In the genomic region with DNA sequence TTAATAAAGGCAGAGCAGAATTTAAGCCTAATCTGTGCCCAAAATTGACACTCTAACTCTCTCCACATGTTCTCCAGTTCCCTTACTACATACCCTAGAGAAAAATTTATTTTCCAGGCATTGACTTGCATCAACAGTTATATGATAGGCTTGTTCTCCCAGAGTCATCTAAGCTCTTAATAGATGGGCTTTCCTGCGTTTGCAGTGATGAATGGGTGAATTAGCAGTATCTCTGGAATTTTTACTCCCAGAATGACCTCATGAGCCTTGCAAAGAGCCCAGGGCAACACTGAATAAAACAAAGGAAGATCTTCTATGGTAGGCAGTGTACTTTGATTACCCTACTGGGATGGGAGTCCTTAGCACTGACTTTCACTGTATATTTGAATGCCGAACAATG, we compare ENCODE assay signal across 23 mouse cellular contexts. TPM values are rescaled to one million over a fixed set of nuclear protein-coding genes. Genes with fewer than 3 reads are reported as not detected.
DNase-seq lines count a peak whose midpoint lies in the region; ATAC-seq and TF ChIP-seq lines count a peak whose summit lies in the region.
"Had no signal": no experiment of that assay in that cellular context is flagged by ENCODE, and none has a peak within 500 bp of the region (broad histone marks: within the 10 kb centered on the region; RNA-seq: fewer than 3 reads in every experiment).

No protein-coding gene starts in this region.

- peak; percentile 57 for DNase-seq in embryonic facial prominence, embryonic 11.5 days (ENCODE audit: low spot score)
- DNase-seq in embryonic facial prominence, embryonic 10.5 days (ENCODE audit: low spot score) = no peak
- peak; percentile 26 for DNase-seq in Muller cell, postnatal 12 days (ENCODE audit: inconsistent ontology term)
- peak; percentile 58 for DNase-seq in Patski (ENCODE audit: low read depth, low spot score)
- DNase-seq in embryo, embryonic 11 days = peak; percentile 37
- DNase-seq in thymus, postnatal 10 days (ENCODE audit: low spot score in 2 of 2) = no peak
- DNase-seq in adrenal gland, adult 18-20 months (ENCODE audit: low spot score in 2 of 2) = no peak
- DNase-seq: adrenal gland, adult 8-10 months; adrenal gland, postnatal 14 days; adrenal gland, postnatal 36 days; cerebellum, adult 11-12 months; cerebellum, adult 2 months; cerebellum, adult 9-10 months; cerebellum, postnatal 10 days; cerebellum, postnatal 25 days; forebrain, postnatal 0 days had no signal

- H3K27ac ChIP-seq in embryonic facial prominence, embryonic 11.5 days (replicated peaks; ENCODE audit: low read depth, low read length) = no peak overlapping the region
- no peak overlapping the region for H3K27ac ChIP-seq in embryonic facial prominence, embryonic 10.5 days (replicated peaks)
- H3K27ac ChIP-seq: embryonic facial prominence, embryonic 12.5 days; forebrain, embryonic 13.5 days; forebrain, embryonic 15.5 days had no signal

- CTCF ChIA-PET in Patski (lab: Charles Lee) = interaction anchor here (1.2 to 3.5 kb wide), 4 partner anchors 20 to 153 kb away, joined by 4 to 15 read pairs (median 10); no protein-coding TSS in a partner anchor

- no peak overlapping the region for H3K4me2 ChIP-seq in embryonic facial prominence, embryonic 11.5 days (ENCODE audit: low read depth, low read length)
- H3K4me2 ChIP-seq: embryonic facial prominence, embryonic 12.5 days; forebrain, embryonic 13.5 days; forebrain, embryonic 15.5 days had no signal

- no peak overlapping the region for H3K4me3 ChIP-seq in embryonic facial prominence, embryonic 11.5 days (ENCODE audit: low read depth, low read length)
- no peak overlapping the region for H3K4me3 ChIP-seq in embryonic facial prominence, embryonic 10.5 days
- H3K4me3 ChIP-seq: embryonic facial prominence, embryonic 12.5 days; forebrain, embryonic 13.5 days; forebrain, embryonic 15.5 days had no signal

- no peak for TF ChIP-seq CTCF in Patski (IDR thresholded peaks at IDR 0.05)

- H3K9ac ChIP-seq in embryonic facial prominence, embryonic 11.5 days (replicated peaks; ENCODE audit: low read length) = no peak overlapping the region
- H3K9ac ChIP-seq: embryonic facial prominence, embryonic 12.5 days; forebrain, embryonic 13.5 days; forebrain, embryonic 15.5 days; forebrain, postnatal 0 days had no signal

- H3K36me3 ChIP-seq in embryonic facial prominence, embryonic 11.5 days (replicated peaks; ENCODE audit: control insufficient read depth, insufficient read depth, low read depth, low read length) = no peaks in the 10 kb centered on the region
- H3K36me3 ChIP-seq in embryonic facial prominence, embryonic 10.5 days (replicated peaks) = no peaks in the 10 kb centered on the region
- H3K36me3 ChIP-seq: embryonic facial prominence, embryonic 12.5 days; forebrain, embryonic 15.5 days had no signal

- no peak for ATAC-seq in embryonic facial prominence, embryonic 11.5 days (replicated peaks; ENCODE audit: insufficient number of reproducible peaks, low FRiP score, low TSS enrichment, low read depth)
- peak; percentile 90 for ATAC-seq in Patski
- ATAC-seq in granulocyte monocyte progenitor cell, adult 5-6 weeks (replicated peaks; ENCODE audit: poor library complexity, severe bottlenecking) = no peak
- ATAC-seq: forebrain, embryonic 13.5 days; forebrain, embryonic 15.5 days; forebrain, postnatal 0 days had no signal

- POLR2A ChIA-PET in Patski (lab: Charles Lee) = interaction anchor here (0.6 to 1.0 kb wide), 4 partner anchors 19 to 167 kb away, joined by 3 read pairs; no protein-coding TSS in a partner anchor

- in situ Hi-C loops in Patski (cut with MboI; ENCODE audit: low pct_unique_long_range_greater_than_20kb) = no loop called here

- 34% methylated on average over 2 of the region's 2 CpGs for WGBS in embryonic facial prominence, embryonic 11.5 days
- WGBS in embryonic facial prominence, embryonic 10.5 days = 39% methylated on average over 2 of the region's 2 CpGs

- no peaks in the 10 kb centered on the region for H3K9me3 ChIP-seq in embryonic facial prominence, embryonic 11.5 days (replicated peaks; ENCODE audit: control insufficient read depth, low read length)
- no peaks in the 10 kb centered on the region for H3K9me3 ChIP-seq in embryonic facial prominence, embryonic 10.5 days
- H3K9me3 ChIP-seq: embryonic facial prominence, embryonic 12.5 days; forebrain, embryonic 13.5 days; forebrain, embryonic 15.5 days had no signal

- H3K27me3 ChIP-seq in embryonic facial prominence, embryonic 11.5 days (ENCODE audit: control insufficient read depth, insufficient read depth, low read length) = no peaks in the 10 kb centered on the region
- no peaks in the 10 kb centered on the region for H3K27me3 ChIP-seq in embryonic facial prominence, embryonic 10.5 days (replicated peaks; ENCODE audit: low read depth, poor library complexity, severe bottlenecking)
- no peaks in the 10 kb centered on the region for H3K27me3 ChIP-seq in Patski
- H3K27me3 ChIP-seq: embryonic facial prominence, embryonic 12.5 days; forebrain, embryonic 13.5 days; forebrain, embryonic 15.5 days had no signal

- no peaks in the 10 kb centered on the region for H3K4me1 ChIP-seq in embryonic facial prominence, embryonic 11.5 days (ENCODE audit: control insufficient read depth, insufficient read depth, low read length)
- H3K4me1 ChIP-seq in embryonic facial prominence, embryonic 10.5 days = peaks cover 16% of the 10 kb centered on the region
- H3K4me1 ChIP-seq: forebrain, embryonic 13.5 days; forebrain, embryonic 15.5 days had no signal

RNA-seq across cellular contexts. Expression of a gene that starts 33.5 kb away (rescaled TPM):
- 4.9 TPM in 2 replicates for polyA plus RNA-seq in embryonic facial prominence, embryonic 11.5 days (2014; fragmentation: Nextera tagmentation; extraction: Ambion mirVana)
- 0.52 and 1.1 TPM in 2 replicates for polyA plus RNA-seq in embryonic facial prominence, embryonic 10.5 days (2016; fragmentation: Nextera tagmentation; extraction: Ambion mirVana)
- polyA plus RNA-seq in Patski (2021) = 0.09 TPM
- not detected in 2 replicates for total RNA-seq in granulocyte monocyte progenitor cell, adult 5-6 weeks (2014; fragmentation: Nextera tagmentation)
- total RNA-seq in granulocyte monocyte progenitor cell, adult 5-6 weeks (2017) = not detected in 2 replicates
- 1 to 10 TPM; 3.9 to 5.1 TPM for total RNA-seq in adrenal gland, adult 18-20 months (2021)
- total RNA-seq: ES-E14, MEL had no signal
- polyA plus RNA-seq: C2C12 had no signal

Comparison
In these comparisons a context has a peak if more than half of its experiments do, and no peak if none do; other contexts are left out.
1. DNase-seq: peak in embryonic facial prominence, embryonic 11.5 days (single experiment), Muller cell, postnatal 12 days (single experiment), Patski (single experiment) and embryo, embryonic 11 days (single experiment); none in embryonic facial prominence, embryonic 10.5 days (single experiment), thymus, postnatal 10 days (0 of 2) and adrenal gland, adult 18-20 months (0 of 2).